Mouse (Mus musculus): ENCODE measurements around the gene Arhgap40. TPM values are rescaled to one million over a fixed set of nuclear protein-coding genes. Genes with fewer than 3 reads are reported as not detected.

Arhgap40 gene
- polyA plus RNA-seq, 1 experiment from 2014 or later, result 0.62 TPM

DNA sequence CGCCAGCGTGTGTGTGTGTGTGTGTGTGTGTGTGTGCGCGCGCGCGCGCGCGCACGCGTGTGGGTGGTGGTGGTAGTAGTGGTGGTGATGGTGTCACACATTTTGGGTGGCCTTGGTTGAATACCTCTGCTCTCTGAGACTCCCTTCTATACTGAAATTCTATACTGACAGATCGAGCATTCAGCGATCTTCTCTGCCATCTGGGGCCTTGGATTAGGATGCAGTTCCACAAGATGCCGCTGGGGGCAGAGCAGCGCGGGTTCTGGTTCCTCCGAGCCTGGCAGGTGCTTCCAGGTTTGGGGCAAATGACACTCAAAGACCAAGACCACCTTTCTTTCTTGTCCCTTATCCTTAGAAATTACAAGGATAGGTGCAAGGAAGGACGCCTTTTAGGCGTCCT lies 43.6 kb downstream of the Arhgap40 start:
- DNase-seq (ENCODE audit: extremely low spot score, low spot score), result peak; percentile 78
- Histone ChIP-seq H3K4me1 (peaks cover 44% of the 10 kb centered on the region), H3K27me3 (ENCODE audit: poor library complexity, severe bottlenecking) (peaks cover 53% of the 10 kb centered on the region), H3K27ac (no peak overlapping the region), H3K4me3 (peak overlapping the region; percentile 45), H3K36me3 (replicated peaks) (no peaks in the 10 kb centered on the region), H3K9me3 (no peaks in the 10 kb centered on the region)
- WGBS, result under 1% methylated on average over 20 of the region's 20 CpGs

DNA sequence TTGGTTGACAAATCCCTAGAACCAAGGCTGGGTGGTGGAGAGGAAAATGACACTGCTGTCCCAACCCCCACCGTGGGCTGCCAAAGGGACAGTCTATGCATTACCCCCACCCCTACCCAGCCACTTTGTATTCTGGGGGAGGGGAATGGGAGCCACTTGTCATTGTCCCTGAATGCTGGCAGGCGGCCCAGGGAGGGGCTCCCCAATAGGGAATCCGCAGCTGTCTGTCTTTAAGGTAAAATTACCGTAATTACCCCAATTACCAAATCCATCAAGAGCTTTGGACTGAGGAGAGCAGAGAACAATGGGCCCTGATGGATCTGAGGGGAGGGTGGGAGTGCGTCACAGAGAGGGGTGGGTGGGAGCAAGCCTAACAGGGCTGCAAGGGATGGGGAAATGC lies 44.2 kb downstream of the Arhgap40 start:
- Histone ChIP-seq H3K4me1 (peaks cover 49% of the 10 kb centered on the region), H3K27ac (no peak overlapping the region), H3K36me3 (replicated peaks) (no peaks in the 10 kb centered on the region), H3K9me3 (no peaks in the 10 kb centered on the region), H3K27me3 (ENCODE audit: poor library complexity, severe bottlenecking) (peaks cover 47% of the 10 kb centered on the region), H3K4me3 (peak overlapping the region; percentile 45; the same call in 1 of the 2 replicates)
- 7% methylated on average over 5 of the region's 5 CpGs for WGBS
- DNase-seq (ENCODE audit: extremely low spot score, low spot score), result no peak

DNA sequence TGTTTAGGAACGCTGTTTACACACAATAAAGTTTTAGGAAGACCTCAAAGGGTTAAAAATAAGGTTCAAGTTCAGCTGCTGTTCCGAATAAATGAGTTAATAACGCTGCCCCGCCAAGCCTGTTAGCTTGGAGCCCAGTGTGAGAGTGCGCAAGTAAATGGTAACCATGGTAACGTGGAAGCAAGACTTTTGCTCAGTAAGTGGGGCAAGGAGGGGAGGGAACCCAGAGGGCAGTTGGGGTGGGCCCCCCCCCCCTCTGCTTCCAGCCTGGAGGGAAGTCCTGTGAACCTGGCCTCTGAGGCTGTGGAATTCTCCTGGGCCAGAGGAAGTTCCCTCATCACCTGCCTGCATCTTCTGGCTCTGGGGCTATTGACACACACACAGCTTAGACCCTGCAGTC lies 47.3 kb downstream of the Arhgap40 start:
- Histone ChIP-seq H3K4me1 (peaks cover 53% of the 10 kb centered on the region), H3K27me3 (ENCODE audit: poor library complexity, severe bottlenecking) (peaks cover 41% of the 10 kb centered on the region)
- DNase-seq (ENCODE audit: extremely low spot score, low spot score), result no peak

DNA sequence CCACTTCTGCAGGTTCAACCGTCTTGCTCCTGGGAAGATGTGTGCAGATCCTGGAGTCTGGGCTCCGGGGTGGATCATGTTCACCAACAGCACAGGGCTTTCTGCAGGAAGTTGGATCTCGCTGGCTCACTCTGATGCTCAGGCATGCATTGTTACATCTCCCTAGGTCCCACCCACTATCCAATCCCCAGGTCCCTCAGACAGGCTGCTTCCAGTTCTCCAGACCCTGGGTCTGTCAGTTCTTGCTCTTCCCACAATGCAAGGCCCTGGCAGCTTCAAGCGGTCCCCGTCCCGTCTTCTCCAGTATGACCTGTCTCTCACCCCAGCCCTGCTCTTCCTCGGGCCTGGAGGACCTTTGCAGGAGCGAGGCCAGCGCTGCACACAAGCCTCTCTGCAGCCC lies 48.2 kb downstream of the Arhgap40 start:
- Histone ChIP-seq H3K27me3 (ENCODE audit: poor library complexity, severe bottlenecking) (peaks cover 41% of the 10 kb centered on the region), H3K9me3 (no peaks in the 10 kb centered on the region), H3K36me3 (replicated peaks) (no peaks in the 10 kb centered on the region), H3K4me3 (no peak overlapping the region), H3K27ac (no peak overlapping the region), H3K4me1 (peaks cover 45% of the 10 kb centered on the region)
- no peak for DNase-seq (ENCODE audit: extremely low spot score, low spot score)
- 26% methylated on average over 9 of the region's 9 CpGs for WGBS

More for the DNA sequence above, 47.3 kb downstream of the Arhgap40 start:
- H3K36me3 ChIP-seq (replicated peaks), result no peaks in the 10 kb centered on the region
- no peaks in the 10 kb centered on the region for H3K9me3 ChIP-seq
- WGBS, result 51% methylated on average over 6 of the region's 6 CpGs
- no peak overlapping the region for H3K4me3 ChIP-seq
- H3K27ac ChIP-seq, result no peak overlapping the region

DNA sequence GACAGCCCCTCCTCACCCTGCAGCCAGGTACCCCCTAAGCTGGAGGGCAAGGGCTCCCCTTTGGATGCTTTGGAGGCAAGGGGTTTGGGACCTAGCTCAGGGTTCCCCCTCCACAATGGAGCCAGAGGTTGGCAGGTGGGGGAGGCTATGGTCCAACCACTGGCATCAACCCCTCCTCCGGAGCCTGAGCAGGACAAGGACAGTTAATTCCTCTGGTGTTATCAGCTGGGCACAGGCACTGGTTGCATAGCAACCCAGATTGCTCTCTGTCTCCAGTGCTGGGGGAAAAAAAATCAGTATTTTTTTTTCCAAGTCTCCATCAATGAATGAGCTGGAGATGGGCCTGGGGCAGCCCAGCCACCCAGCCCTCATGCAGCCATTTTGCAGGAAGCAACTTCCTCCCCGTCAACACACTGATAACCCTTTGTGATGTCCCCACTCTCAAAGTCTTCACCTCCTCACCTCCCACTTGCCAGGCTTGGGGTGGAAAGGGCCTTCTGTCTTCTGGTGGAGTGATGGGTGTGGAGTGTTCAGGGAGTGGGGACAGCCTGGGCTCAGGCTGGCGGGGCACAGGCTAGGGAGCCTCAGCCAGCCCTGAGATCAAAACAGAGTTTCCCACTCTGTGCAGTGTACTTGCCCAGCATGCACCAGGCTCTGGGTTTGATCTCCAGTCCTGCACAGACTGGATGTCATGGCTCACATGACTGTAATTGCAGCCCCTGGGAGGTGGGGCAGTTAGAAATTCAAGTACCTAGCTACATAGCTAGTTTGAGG lies 49.0 kb downstream of the Arhgap40 start:
- Histone ChIP-seq H3K36me3 (replicated peaks) (no peaks in the 10 kb centered on the region), H3K27ac (no peak overlapping the region), H3K9me3 (no peaks in the 10 kb centered on the region), H3K4me3 (no peak overlapping the region), H3K4me1 (peaks cover 39% of the 10 kb centered on the region), H3K27me3 (ENCODE audit: poor library complexity, severe bottlenecking) (peaks cover 45% of the 10 kb centered on the region)
- DNase-seq (ENCODE audit: extremely low spot score, low spot score), result no peak
- 58% methylated on average over 3 of the region's 3 CpGs for WGBS

DNA sequence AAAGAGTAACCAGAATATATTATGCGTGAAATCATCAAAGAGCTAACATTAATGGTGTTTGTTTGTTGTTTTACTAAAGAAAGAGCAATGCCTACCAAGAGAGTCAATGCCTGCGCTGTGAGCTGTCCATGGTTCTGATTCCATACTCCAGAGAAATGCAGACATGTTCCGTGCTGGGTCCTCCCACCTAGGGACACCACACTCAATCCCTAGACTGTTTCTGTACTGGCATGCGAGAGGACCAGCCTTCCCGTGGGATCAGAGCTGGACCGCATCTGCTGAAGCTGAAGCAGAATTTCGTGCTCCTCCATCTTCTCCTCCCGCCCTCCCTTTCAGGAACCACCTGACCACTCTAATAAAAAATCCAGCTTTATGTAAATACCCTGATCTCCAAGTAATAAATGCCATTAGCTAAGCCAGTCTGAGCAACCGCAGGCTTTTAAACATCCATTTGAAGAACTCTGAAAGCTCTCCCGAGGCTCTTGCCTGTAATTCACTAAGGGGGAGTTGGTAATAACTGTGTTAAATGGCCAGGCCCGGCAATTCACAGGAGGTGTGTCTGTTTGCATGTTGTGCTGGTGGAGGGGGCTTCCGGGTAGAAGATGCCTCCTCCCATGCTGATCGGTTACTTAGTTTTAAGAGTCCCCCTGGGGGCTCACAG lies 58.0 kb downstream of the Arhgap40 start:
- no peaks in the 10 kb centered on the region for H3K36me3 ChIP-seq (replicated peaks)
- H3K4me3 ChIP-seq, result no peak overlapping the region
- H3K27ac ChIP-seq, result no peak overlapping the region
- WGBS, result 35% methylated on average over 13 of the region's 13 CpGs
- peaks cover 29% of the 10 kb centered on the region for H3K27me3 ChIP-seq (ENCODE audit: poor library complexity, severe bottlenecking)
- H3K4me1 ChIP-seq, result 0 out of 2 replicates have a peak, but pooled peaks cover 8% of the 10 kb centered on the region
- no peaks in the 10 kb centered on the region for H3K9me3 ChIP-seq
- DNase-seq (ENCODE audit: extremely low spot score, low spot score), result peak; percentile 48

DNA sequence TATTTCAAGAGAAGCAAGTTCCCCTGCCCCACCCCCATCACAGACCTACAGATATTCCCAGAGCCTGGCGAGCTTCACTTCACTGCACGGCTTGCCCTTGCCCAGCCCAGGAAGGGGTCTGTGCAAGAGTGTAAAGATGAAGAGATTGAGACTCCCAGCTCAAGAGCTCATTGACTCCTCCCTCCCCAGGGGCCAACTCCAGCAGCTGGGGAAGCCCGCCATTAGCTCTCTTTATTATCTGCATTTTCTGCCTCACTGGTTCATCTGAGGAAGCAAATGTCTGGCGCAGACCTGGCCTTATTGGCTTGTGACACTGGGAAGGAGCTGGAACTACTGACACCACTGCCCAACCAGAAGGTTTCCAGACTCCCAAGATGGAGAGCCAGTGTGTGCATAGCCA lies 67.4 kb downstream of the Arhgap40 start:
- H3K36me3 ChIP-seq (replicated peaks), result no peaks in the 10 kb centered on the region
- 55% methylated on average over 4 of the region's 4 CpGs for WGBS
- DNase-seq (ENCODE audit: extremely low spot score, low spot score), result no peak
- H3K9me3 ChIP-seq, result no peaks in the 10 kb centered on the region
- H3K27ac ChIP-seq, result no peak overlapping the region
- peaks cover 15% of the 10 kb centered on the region for H3K4me1 ChIP-seq
- peaks cover 3% of the 10 kb centered on the region; the same call in 1 of the 2 replicates for H3K27me3 ChIP-seq (ENCODE audit: poor library complexity, severe bottlenecking)
- no peak overlapping the region for H3K4me3 ChIP-seq

DNA sequence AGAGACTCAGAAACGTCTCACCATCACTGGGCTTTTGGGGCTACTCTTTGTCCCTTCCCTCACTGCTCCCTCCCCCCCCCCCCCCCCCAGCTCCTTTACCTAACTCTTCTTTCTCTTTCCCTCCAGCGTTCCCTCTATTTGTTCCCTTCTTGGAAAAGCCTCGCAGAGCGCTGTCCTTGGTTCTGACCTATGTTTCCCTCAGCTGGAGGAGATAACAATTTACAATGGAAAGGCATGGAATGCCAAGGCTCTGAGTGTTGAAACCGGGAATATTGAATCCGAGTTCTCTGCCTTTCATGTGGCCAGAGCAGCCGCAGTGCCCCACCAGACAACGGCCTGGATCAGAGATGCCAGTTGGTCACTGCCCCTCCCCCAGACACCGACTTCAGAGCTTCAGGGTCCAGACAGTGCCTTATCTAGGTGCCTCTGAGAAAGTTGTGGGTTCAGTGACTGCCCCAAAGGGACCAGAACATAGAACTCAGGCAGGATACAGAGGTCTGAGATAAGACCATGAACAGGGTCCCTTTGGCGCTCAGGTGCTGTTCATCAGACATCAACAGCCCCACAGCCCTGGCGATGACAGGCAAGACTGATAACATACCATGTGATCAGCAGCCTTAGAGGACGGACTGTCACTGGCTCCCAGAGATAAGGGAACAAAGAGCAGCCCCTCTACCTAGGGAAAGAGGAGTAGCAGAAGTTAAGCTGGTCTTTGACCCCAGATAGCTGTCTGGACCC lies 72.2 kb downstream of the Arhgap40 start:
- peaks cover 28% of the 10 kb centered on the region for H3K4me1 ChIP-seq
- WGBS, result 15% methylated on average over 12 of the region's 12 CpGs
- no peaks in the 10 kb centered on the region for H3K36me3 ChIP-seq (replicated peaks)
- no peak overlapping the region for H3K4me3 ChIP-seq
- no peaks in the 10 kb centered on the region for H3K9me3 ChIP-seq
- H3K27ac ChIP-seq, result no peak overlapping the region
- no peak for DNase-seq (ENCODE audit: extremely low spot score, low spot score)
- H3K27me3 ChIP-seq (ENCODE audit: poor library complexity, severe bottlenecking), result peaks cover 25% of the 10 kb centered on the region

DNA sequence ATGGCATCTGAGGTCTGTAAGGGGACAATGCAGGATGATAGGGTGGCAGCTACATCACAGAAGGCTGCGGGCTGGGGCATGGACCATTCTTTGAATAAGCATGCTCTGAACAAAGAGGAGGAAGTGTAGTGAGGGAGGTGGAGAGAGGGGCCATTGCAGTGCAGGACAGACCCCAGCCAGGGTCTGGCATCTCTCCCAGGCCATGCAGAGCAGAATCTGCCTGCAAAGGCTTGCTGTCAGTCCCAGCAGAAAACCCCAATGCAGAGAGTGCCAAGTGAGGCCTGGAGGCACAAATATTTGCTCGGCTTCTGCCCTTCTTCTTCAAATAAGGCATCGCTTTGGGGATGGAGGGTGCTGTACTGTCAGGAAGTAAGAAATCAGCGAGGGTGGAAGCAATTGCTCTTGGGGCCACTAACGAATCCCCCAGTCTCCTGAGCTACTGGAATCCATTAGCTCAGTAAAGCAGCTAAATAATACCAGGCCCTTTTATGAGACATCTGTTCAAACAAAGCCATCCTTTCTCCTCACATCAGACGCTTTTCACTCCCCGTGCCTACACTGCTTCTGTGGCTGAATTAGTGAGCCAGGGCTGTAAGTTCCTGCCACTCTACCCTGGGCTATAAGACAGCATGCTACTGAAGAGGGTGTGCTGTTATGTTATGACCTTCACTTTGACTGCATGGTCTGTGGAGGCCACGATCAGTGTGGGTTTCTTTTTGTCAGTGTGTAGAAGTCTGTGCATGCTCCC lies 76.1 kb downstream of the Arhgap40 start:
- DNase-seq (ENCODE audit: extremely low spot score, low spot score), result no peak
- H3K4me3 ChIP-seq, result no peak overlapping the region
- H3K4me1 ChIP-seq, result peaks cover 30% of the 10 kb centered on the region
- no peaks in the 10 kb centered on the region for H3K9me3 ChIP-seq
- 35% methylated on average over 8 of the region's 8 CpGs for WGBS
- no peaks in the 10 kb centered on the region for H3K36me3 ChIP-seq (replicated peaks)
- H3K27ac ChIP-seq, result peak overlapping the region; percentile 63
- peaks cover 32% of the 10 kb centered on the region for H3K27me3 ChIP-seq (ENCODE audit: poor library complexity, severe bottlenecking)

DNA sequence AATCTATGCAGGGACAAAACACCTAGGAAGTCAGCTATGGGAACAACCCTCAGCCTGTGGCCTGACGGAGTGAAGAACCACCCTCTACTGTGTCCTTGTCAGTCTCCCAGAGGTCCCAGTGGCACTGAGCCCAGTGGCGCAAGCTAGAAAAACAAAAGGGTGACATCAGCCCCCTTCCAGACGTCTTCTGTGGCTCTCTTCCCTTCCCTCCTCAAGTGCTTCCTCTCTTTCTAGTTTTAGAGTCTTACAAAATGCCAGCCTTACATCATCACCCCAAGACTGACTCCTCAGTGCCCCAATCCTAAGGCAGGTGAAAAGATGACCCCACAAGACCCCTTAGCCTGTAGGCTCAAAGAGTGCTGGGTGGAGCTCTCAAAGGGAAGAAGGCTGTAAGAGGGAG lies 77.9 kb downstream of the Arhgap40 start:
- H3K36me3 ChIP-seq (replicated peaks), result no peaks in the 10 kb centered on the region
- H3K27ac ChIP-seq, result no peak overlapping the region
- H3K4me1 ChIP-seq, result peaks cover 33% of the 10 kb centered on the region
- no peak for DNase-seq (ENCODE audit: extremely low spot score, low spot score)
- H3K9me3 ChIP-seq, result no peaks in the 10 kb centered on the region
- peaks cover 38% of the 10 kb centered on the region for H3K27me3 ChIP-seq (ENCODE audit: poor library complexity, severe bottlenecking)
- no peak overlapping the region for H3K4me3 ChIP-seq
- 62% methylated on average over 3 of the region's 3 CpGs for WGBS

DNA sequence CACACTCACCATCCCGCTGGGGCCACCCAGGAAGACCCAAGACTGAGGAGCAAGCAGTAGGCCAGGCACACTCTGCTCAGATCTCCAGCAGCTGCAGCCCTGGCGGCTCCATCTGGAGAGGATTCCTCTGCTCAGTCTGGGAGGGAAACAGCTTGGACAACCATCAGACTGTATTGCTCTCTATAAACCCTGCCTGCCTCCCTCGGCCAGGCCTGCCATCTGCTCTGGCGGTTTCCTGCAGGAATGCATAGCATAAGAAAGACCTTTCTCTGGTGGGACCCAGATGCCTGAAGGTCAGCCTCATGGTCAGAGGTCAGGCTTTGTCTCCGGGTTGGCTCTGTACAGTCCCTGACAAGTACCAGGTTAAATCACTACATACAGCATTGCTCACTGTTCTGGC lies 78.7 kb downstream of the Arhgap40 start:
- DNase-seq (ENCODE audit: extremely low spot score, low spot score), result no peak
- peaks cover 41% of the 10 kb centered on the region for H3K27me3 ChIP-seq (ENCODE audit: poor library complexity, severe bottlenecking)
- H3K4me3 ChIP-seq, result no peak overlapping the region
- WGBS, result 58% methylated on average over 5 of the region's 5 CpGs
- no peak overlapping the region for H3K27ac ChIP-seq
- H3K4me1 ChIP-seq, result peaks cover 39% of the 10 kb centered on the region
- no peaks in the 10 kb centered on the region for H3K9me3 ChIP-seq
- H3K36me3 ChIP-seq (replicated peaks), result no peaks in the 10 kb centered on the region

DNA sequence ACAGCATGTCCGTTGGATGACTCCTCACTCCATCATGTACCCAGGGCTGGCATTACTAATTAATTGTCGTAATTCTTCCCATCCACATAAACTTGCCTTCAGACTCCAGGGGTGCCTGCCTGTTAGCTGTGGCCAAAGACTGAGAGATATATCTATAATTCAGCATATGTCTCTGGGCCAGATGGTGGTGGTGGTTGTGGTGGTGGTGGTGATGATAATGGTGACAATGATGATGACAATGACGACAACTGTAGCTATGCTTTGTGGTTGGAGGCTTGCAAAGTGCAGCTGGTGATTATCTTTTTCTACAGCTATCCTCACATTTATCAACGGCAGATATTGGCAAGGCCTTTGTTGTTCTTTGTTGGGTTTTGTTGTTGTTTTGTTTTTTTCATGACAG lies 80.8 kb downstream of the Arhgap40 start:
- 91% methylated on average over 4 of the region's 4 CpGs for WGBS
- H3K27me3 ChIP-seq (ENCODE audit: poor library complexity, severe bottlenecking), result peaks cover 55% of the 10 kb centered on the region
- peaks cover 35% of the 10 kb centered on the region for H3K4me1 ChIP-seq
- H3K9me3 ChIP-seq, result no peaks in the 10 kb centered on the region
- H3K36me3 ChIP-seq (replicated peaks), result no peaks in the 10 kb centered on the region
- no peak overlapping the region for H3K27ac ChIP-seq
- no peak overlapping the region for H3K4me3 ChIP-seq
- DNase-seq (ENCODE audit: extremely low spot score, low spot score), result no peak

All from forebrain, embryonic 10.5 days (tissue).